8 mouse cellular contexts compared by ENCODE assay signal in the genomic region with DNA sequence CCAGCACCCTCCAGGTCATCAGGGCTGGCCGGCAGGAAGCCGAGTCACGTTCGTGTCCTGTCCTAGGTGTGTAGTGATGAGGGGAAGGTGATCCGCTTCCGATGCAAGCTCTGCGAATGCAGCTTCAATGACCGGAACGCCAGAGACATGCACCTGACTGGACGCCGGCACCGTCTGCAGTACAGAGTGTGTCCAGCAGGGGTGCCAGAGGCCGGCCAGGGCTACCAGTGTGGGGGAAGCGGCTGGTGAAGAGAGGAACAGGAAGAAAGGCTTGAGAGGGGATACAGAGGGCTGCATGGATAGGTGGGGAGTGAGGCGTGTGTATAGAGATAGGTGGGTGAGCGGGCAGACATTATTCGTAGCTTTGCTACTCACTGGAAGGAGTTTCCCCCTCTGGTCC. TPM values are rescaled to one million over a fixed set of nuclear protein-coding genes. Genes with fewer than 3 reads are reported as not detected.
DNase-seq lines count a peak whose midpoint lies in the region; ATAC-seq and TF ChIP-seq lines count a peak whose summit lies in the region.

No protein-coding gene starts in this region.

- H3K9ac ChIP-seq in kidney, embryonic 16.5 days (replicated peaks; ENCODE audit: low read length): no peak overlapping the region; the same call in 1 of the 2 replicates
- no peak overlapping the region for H3K9ac ChIP-seq in neural tube, embryonic 12.5 days

- TF ChIP-seq CTCF in thymus, adult 2 months (IDR thresholded peaks at IDR 0.05; ENCODE audit: borderline replicate concordance, control insufficient read depth, extremely low read depth, insufficient read depth, low read length, poor library complexity): peak; percentile 97

- DNase-seq in B cell, adult 2 months: peak; percentile 93
- peak; percentile 47 for DNase-seq in adrenal gland, adult 8-10 months
- peak; percentile 83 for DNase-seq in embryo, embryonic 9.5 days (ENCODE audit: extremely low spot score)
- peak; percentile 88 for DNase-seq in heart, embryonic 10.5 days (ENCODE audit: low spot score)
- peak; percentile 74 to 75 for DNase-seq in lung, adult 18-20 months
- peak; percentile 84 for DNase-seq in thymus, adult 2 months

- 8% methylated on average over 17 of the region's 17 CpGs for WGBS in heart, embryonic 10.5 days
- 5% methylated on average over 17 of the region's 17 CpGs for WGBS in kidney, embryonic 16.5 days
- 9% methylated on average over 17 of the region's 17 CpGs for WGBS in neural tube, embryonic 12.5 days
- whole genome bisulfite sequencing in thymus, adult 2 months: 12% methylated on average over 17 of the region's 17 CpGs

- no peaks in the 10 kb centered on the region for H3K9me3 ChIP-seq in heart, embryonic 10.5 days
- no peaks in the 10 kb centered on the region for H3K9me3 ChIP-seq in kidney, embryonic 16.5 days (ENCODE audit: low read length)
- no peaks in the 10 kb centered on the region for H3K9me3 ChIP-seq in neural tube, embryonic 12.5 days

- H3K4me3 ChIP-seq in heart, embryonic 10.5 days: no peak overlapping the region
- H3K4me3 ChIP-seq in kidney, embryonic 16.5 days (ENCODE audit: low read length): no peak overlapping the region
- no peak overlapping the region for H3K4me3 ChIP-seq in neural tube, embryonic 12.5 days
- H3K4me3 ChIP-seq in thymus, adult 2 months (ENCODE audit: control insufficient read depth, insufficient read depth, low read length): no peak overlapping the region

- TF ChIP-seq POLR2A in thymus, adult 2 months (IDR thresholded peaks at IDR 0.05; ENCODE audit: control insufficient read depth, extremely low read depth, insufficient read depth, low read length, poor library complexity): no peak

- peak; percentile 29; the same call in 1 of the 2 replicates for ATAC-seq in kidney, embryonic 16.5 days (ENCODE audit: low FRiP score, low TSS enrichment)
- peak; percentile 60 for ATAC-seq in neural tube, embryonic 12.5 days (ENCODE audit: low FRiP score, low read depth)

- H3K27ac ChIP-seq in heart, embryonic 10.5 days: no peak overlapping the region
- no peak overlapping the region for H3K27ac ChIP-seq in kidney, embryonic 16.5 days (ENCODE audit: low read length)
- no peak overlapping the region for H3K27ac ChIP-seq in neural tube, embryonic 12.5 days
- no peak overlapping the region for H3K27ac ChIP-seq in thymus, adult 2 months (ENCODE audit: control insufficient read depth, insufficient read depth, low read length)

- H3K4me1 ChIP-seq in heart, embryonic 10.5 days: peaks cover 34% of the 10 kb centered on the region
- H3K4me1 ChIP-seq in kidney, embryonic 16.5 days (ENCODE audit: insufficient read depth, low read length): peaks cover 7% of the 10 kb centered on the region
- peaks cover 6% of the 10 kb centered on the region; the same call in 1 of the 2 replicates for H3K4me1 ChIP-seq in neural tube, embryonic 12.5 days
- H3K4me1 ChIP-seq in thymus, adult 2 months (replicated peaks; ENCODE audit: control insufficient read depth, insufficient read depth, low read length): peaks cover 58% of the 10 kb centered on the region

- peaks cover 86% of the 10 kb centered on the region for H3K27me3 ChIP-seq in heart, embryonic 10.5 days (ENCODE audit: insufficient read depth, poor library complexity, severe bottlenecking)
- peaks cover 10% of the 10 kb centered on the region for H3K27me3 ChIP-seq in kidney, embryonic 16.5 days (ENCODE audit: insufficient read depth, low read length)
- H3K27me3 ChIP-seq in neural tube, embryonic 12.5 days (replicated peaks): peaks cover 32% of the 10 kb centered on the region
- H3K27me3 ChIP-seq in thymus, adult 2 months (ENCODE audit: control insufficient read depth, insufficient read depth, low read length): no peaks in the 10 kb centered on the region; the same call in 1 of the 2 replicates

- no peak overlapping the region for H3K4me2 ChIP-seq in kidney, embryonic 16.5 days (replicated peaks; ENCODE audit: low read depth, low read length)
- no peak overlapping the region for H3K4me2 ChIP-seq in neural tube, embryonic 12.5 days (replicated peaks)

- H3K36me3 ChIP-seq in heart, embryonic 10.5 days: no peaks in the 10 kb centered on the region
- no peaks in the 10 kb centered on the region for H3K36me3 ChIP-seq in kidney, embryonic 16.5 days (ENCODE audit: insufficient read depth, low read length)
- 0 out of 2 replicates have a peak, but pooled peaks cover 3% of the 10 kb centered on the region for H3K36me3 ChIP-seq in neural tube, embryonic 12.5 days
- no peaks in the 10 kb centered on the region for H3K36me3 ChIP-seq in thymus, adult 2 months (ENCODE audit: control insufficient read depth, insufficient read depth, low read length)

RNA-seq across cellular contexts. Expression of gene Matk, which starts 8.1 kb away (rescaled TPM):
- 1 to 10 TPM in 3 of 4 experiments, under 1 TPM in 1; 0.67 to 2.1 (median 1.5) TPM for total RNA-seq in adrenal gland, adult 8-10 months (2022)
- 1.2 and 2.2 TPM in 2 replicates for polyA plus RNA-seq in heart, embryonic 10.5 days (2016; fragmentation: Nextera tagmentation; extraction: Ambion mirVana)
- 8.2 and 8.9 TPM in 2 replicates for polyA plus RNA-seq in kidney, embryonic 16.5 days (2015; fragmentation: Nextera tagmentation; extraction: Ambion mirVana)
- polyA plus RNA-seq in neural tube, embryonic 12.5 days (2016; fragmentation: Nextera tagmentation; extraction: Ambion mirVana): 5.1 and 6.2 TPM in 2 replicates
- 19.5 and 21.0 TPM in 2 replicates for polyA plus RNA-seq in thymus, adult 2 months (2012; rRNA removed)

RNA-seq across cellular contexts. Expression of gene Zfr2, which starts 11.6 kb away (rescaled TPM):
- 10 to 100 TPM; 27.6 to 35.6 (median 30.0) TPM for total RNA-seq in adrenal gland, adult 8-10 months (2022)
- polyA plus RNA-seq in heart, embryonic 10.5 days (2016; fragmentation: Nextera tagmentation; extraction: Ambion mirVana): 4.9 and 5.6 TPM in 2 replicates
- 7.1 and 7.8 TPM in 2 replicates for polyA plus RNA-seq in kidney, embryonic 16.5 days (2015; fragmentation: Nextera tagmentation; extraction: Ambion mirVana)
- 16.0 and 18.2 TPM in 2 replicates for polyA plus RNA-seq in neural tube, embryonic 12.5 days (2016; fragmentation: Nextera tagmentation; extraction: Ambion mirVana)
- 9.1 and 9.6 TPM in 2 replicates for polyA plus RNA-seq in thymus, adult 2 months (2012; rRNA removed)

RNA-seq across cellular contexts. Expression of gene Atcay, which starts 14.0 kb away (rescaled TPM):
- total RNA-seq in adrenal gland, adult 8-10 months (2022): 1 to 10 TPM; 3.8 to 6.4 (median 4.4) TPM
- polyA plus RNA-seq in heart, embryonic 10.5 days (2016; fragmentation: Nextera tagmentation; extraction: Ambion mirVana): 0.28 and 0.37 TPM in 2 replicates
- 0.14 and 0.33 TPM in 2 replicates for polyA plus RNA-seq in kidney, embryonic 16.5 days (2015; fragmentation: Nextera tagmentation; extraction: Ambion mirVana)
- 34.0 and 43.6 TPM in 2 replicates for polyA plus RNA-seq in neural tube, embryonic 12.5 days (2016; fragmentation: Nextera tagmentation; extraction: Ambion mirVana)
- 2.4 and 2.5 TPM in 2 replicates for polyA plus RNA-seq in thymus, adult 2 months (2012; rRNA removed)

RNA-seq across cellular contexts. Expression of gene Mrpl54, which starts 22.1 kb away (rescaled TPM):
- 100 to 1,000 TPM; 100 to 139 (median 113) TPM for total RNA-seq in adrenal gland, adult 8-10 months (2022)
- 284 and 285 TPM in 2 replicates for polyA plus RNA-seq in heart, embryonic 10.5 days (2016; fragmentation: Nextera tagmentation; extraction: Ambion mirVana)
- polyA plus RNA-seq in kidney, embryonic 16.5 days (2015; fragmentation: Nextera tagmentation; extraction: Ambion mirVana): 218 and 238 TPM in 2 replicates
- 157 and 176 TPM in 2 replicates for polyA plus RNA-seq in neural tube, embryonic 12.5 days (2016; fragmentation: Nextera tagmentation; extraction: Ambion mirVana)
- polyA plus RNA-seq in thymus, adult 2 months (2012; rRNA removed): 102 and 118 TPM in 2 replicates

RNA-seq across cellular contexts. Expression of gene Apba3, which starts 22.2 kb away (rescaled TPM):
- total RNA-seq in adrenal gland, adult 8-10 months (2022): 10 to 100 TPM; 61.9 to 72.3 (median 66.4) TPM
- 56.5 and 57.0 TPM in 2 replicates for polyA plus RNA-seq in heart, embryonic 10.5 days (2016; fragmentation: Nextera tagmentation; extraction: Ambion mirVana)
- 88.6 and 88.7 TPM in 2 replicates for polyA plus RNA-seq in kidney, embryonic 16.5 days (2015; fragmentation: Nextera tagmentation; extraction: Ambion mirVana)
- polyA plus RNA-seq in neural tube, embryonic 12.5 days (2016; fragmentation: Nextera tagmentation; extraction: Ambion mirVana): 35.9 and 36.4 TPM in 2 replicates
- polyA plus RNA-seq in thymus, adult 2 months (2012; rRNA removed): 125 and 136 TPM in 2 replicates
